Comparison of ENCODE assay signal across 7 mouse cellular contexts in genomic region chr6:124662477-124663423, GRCm38 (mm10). TPM values are rescaled to one million over a fixed set of nuclear protein-coding genes. Genes with fewer than 3 reads are reported as not detected.
DNase-seq lines count a peak whose midpoint lies in the region; ATAC-seq lines count a peak whose summit lies in the region.

TSS of gene Lpcat3 (plus strand) at chr6:124663027.

- peak; percentile 100 for DNase-seq in adrenal gland, adult 2 months
- peak; percentile 97 for DNase-seq in embryo, embryonic 11.5 days (ENCODE audit: low read depth, low spot score)
- DNase-seq in gastrocnemius, postnatal 36 days: peak; percentile 96 to 97
- peak; percentile 98 for DNase-seq in left cerebral cortex, postnatal 25 days (ENCODE audit: low spot score in 2 of 2)
- DNase-seq in midbrain, embryonic 10.5 days (ENCODE audit: low spot score): peak; percentile 99
- peak; percentile 98 for DNase-seq in right cerebral cortex, postnatal 4 days

- H3K27me3 ChIP-seq in intestine, embryonic 15.5 days (replicated peaks): no peaks in the 10 kb centered on the region
- no peaks in the 10 kb centered on the region for H3K27me3 ChIP-seq in midbrain, embryonic 10.5 days (ENCODE audit: low read depth, poor library complexity, severe bottlenecking)

- under 1% methylated on average over 75 of the region's 87 CpGs for WGBS in intestine, embryonic 15.5 days
- WGBS in midbrain, embryonic 10.5 days: under 1% methylated on average over 82 of the region's 87 CpGs

- H3K27ac ChIP-seq in intestine, embryonic 15.5 days: peak within 1 kb of the TSS; percentile 83
- peak within 1 kb of the TSS; percentile 88 for H3K27ac ChIP-seq in midbrain, embryonic 10.5 days (replicated peaks)

- H3K36me3 ChIP-seq in intestine, embryonic 15.5 days: no peaks in the 10 kb centered on the region
- H3K36me3 ChIP-seq in midbrain, embryonic 10.5 days: no peaks in the 10 kb centered on the region

- peaks cover 3% of the 10 kb centered on the region; the same call in 1 of the 2 replicates for H3K4me1 ChIP-seq in intestine, embryonic 15.5 days (replicated peaks)
- H3K4me1 ChIP-seq in midbrain, embryonic 10.5 days: peaks cover 12% of the 10 kb centered on the region

- H3K9me3 ChIP-seq in intestine, embryonic 15.5 days: no peaks in the 10 kb centered on the region
- H3K9me3 ChIP-seq in midbrain, embryonic 10.5 days (replicated peaks): no peaks in the 10 kb centered on the region

- H3K4me3 ChIP-seq in intestine, embryonic 15.5 days (replicated peaks): peak within 1 kb of the TSS; percentile 74
- peak within 1 kb of the TSS; percentile 77 for H3K4me3 ChIP-seq in midbrain, embryonic 10.5 days

- ATAC-seq in intestine, embryonic 15.5 days: peak; percentile 99

- peak within 1 kb of the TSS; percentile 73 for H3K4me2 ChIP-seq in intestine, embryonic 15.5 days (replicated peaks)

- intact Hi-C loops in gastrocnemius, postnatal 36 days (cut with DNase I): loop anchor here (2.0 to 5.0 kb wide), 2 partner anchors 78 to 95 kb away; partner anchors contain the start of genes Atn1, Gm45234 and Grcc10
- intact Hi-C loops in left cerebral cortex, postnatal 25 days (cut with DNase I): loop anchor here (2.0 to 5.0 kb wide), 3 partner anchors 40 to 95 kb away; partner anchors contain the start of genes Atn1, Emg1, Gm45234 and Phb2

- H3K9ac ChIP-seq in intestine, embryonic 15.5 days: peak within 1 kb of the TSS; percentile 75

RNA-seq across cellular contexts. Expression of gene Lpcat3, which starts in this region (rescaled TPM):
- 100 to 1,000 TPM in 1 of 2 experiments, 10 to 100 TPM in 1; 92.1 to 138 TPM for total RNA-seq in adrenal gland, adult 2 months (2021)
- 141 and 155 TPM in 2 replicates for polyA plus RNA-seq in adrenal gland, adult 2 months (2012; rRNA removed)
- 10 to 100 TPM; 16.3 to 18.3 TPM for total RNA-seq in gastrocnemius, postnatal 36 days (2021)
- polyA plus RNA-seq in intestine, embryonic 15.5 days (2015; fragmentation: Nextera tagmentation; extraction: Ambion mirVana): 134 and 145 TPM in 2 replicates
- 10 to 100 TPM; 22.4 to 31.2 TPM for total RNA-seq in left cerebral cortex, postnatal 25 days (2021)
- 35.8 and 38.7 TPM in 2 replicates for polyA plus RNA-seq in midbrain, embryonic 10.5 days (2016; fragmentation: Nextera tagmentation; extraction: Ambion mirVana)

Comparison
In these comparisons a context has a peak if more than half of its experiments do, and no peak if none do; other contexts are left out.
1. Peak in every context shown above with its lines: DNase-seq, ATAC-seq, H3K4me3 ChIP-seq and H3K27ac ChIP-seq.